Mouse (Mus musculus): ENCODE results near the gene Pdlim5.

- no peak for TF ChIP-seq ZC3H11A (IDR thresholded peaks at IDR 0.05; ENCODE audit: borderline replicate concordance, low read depth, low read length)
- no peak for TF ChIP-seq CHD2 (IDR thresholded peaks at IDR 0.05; ENCODE audit: low read depth, low read length)
Measured at GRCm38 (mm10) chr3:142333458-142333857, 62.0 kb downstream of the Pdlim5 start.
